Mouse (Mus musculus) liver, adult (tissue): ENCODE data around the gene Sec14l5.

Source experiments
- GATA4 ChIP-seq: IDR thresholded peaks from 2 replicates; pipeline ENCODE4 v1.6.1; 2014; ENCODE audit warnings: mild to moderate bottlenecking, low read length; ENCODE audit not compliant: insufficient replicate concordance

The Sec14l5 gene

DNA sequence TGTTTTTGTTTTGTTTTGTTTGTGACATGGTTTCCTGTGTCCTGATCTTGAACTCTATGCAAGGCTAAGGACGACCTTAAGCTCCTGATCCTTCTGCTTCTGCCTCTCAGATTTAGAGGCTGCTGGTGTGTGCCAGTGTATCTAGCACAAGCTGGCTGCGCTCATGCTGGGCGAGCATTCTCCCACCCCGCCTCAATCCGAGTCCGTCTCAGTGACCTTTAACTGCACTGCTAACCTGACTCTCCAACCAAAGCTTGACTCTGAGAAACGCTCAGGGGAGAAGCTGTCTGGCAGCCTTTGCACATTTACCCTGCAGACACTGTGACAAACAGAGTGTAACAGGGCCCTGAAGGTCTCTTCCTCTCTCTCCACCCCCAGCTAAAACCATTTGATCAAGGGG is 38.8 kb downstream of the Sec14l5 start:
- no peak for TF ChIP-seq GATA4

DNA sequence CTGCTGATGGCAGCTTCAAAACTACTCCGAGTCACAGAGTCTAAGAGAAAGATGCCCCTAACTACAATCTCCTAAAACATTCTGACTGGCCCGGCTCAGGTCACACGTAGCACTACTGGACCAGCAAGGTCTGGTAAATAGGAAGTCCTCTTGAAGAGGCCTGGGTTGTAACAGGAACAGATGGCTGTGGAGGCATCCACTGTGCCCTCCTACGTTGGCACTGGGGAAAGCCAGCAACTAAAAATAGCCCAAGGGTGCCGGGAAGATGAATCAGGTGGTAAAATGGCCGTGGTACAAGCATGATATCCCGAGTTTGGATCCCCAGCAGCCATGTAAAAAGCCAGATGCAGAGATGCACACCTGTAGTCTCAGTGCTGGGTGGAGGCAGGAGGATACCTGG is 39.3 kb downstream of the Sec14l5 start:
- no peak for TF ChIP-seq GATA4

DNA sequence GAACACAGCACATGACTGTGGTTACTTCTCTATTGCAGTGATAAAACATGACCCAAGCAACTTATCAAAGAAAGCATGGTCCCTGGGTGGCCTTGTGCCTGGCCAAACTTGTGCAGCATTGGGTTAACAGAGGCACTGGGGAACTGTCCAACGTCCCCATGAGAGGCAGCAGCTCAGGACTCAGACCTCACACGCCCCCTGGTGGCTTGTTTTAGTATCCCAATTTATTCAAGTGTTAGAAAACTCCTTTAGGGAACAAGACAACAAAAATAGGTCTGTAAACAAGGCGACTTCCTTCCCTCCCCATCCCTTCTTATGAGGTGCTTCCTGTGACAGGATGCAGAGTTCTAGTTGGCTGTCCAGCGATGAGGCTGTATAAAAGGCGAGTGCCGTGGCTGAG is 48.2 kb downstream of the Sec14l5 start:
- no peak for TF ChIP-seq GATA4

DNA sequence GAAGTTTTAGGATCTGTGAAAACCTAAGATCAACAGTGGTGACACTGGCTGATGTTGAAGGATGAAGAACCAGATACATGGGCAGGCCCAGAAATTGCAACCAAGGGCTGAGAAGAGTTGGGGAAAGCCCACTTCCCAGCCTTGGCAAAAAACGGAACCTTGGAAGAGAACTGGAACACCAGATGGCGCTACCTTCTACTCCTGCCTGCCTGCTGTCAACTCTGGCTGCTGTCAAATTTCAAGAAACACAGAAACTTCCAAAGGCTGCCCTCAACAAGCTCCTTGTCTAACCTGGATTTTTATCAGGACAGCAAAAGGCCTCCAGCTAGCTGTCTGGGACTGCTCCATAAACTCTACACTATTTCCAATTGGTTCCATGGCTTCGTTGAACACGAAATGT is 55.8 kb downstream of the Sec14l5 start:
- TF ChIP-seq GATA4, result no peak

DNA sequence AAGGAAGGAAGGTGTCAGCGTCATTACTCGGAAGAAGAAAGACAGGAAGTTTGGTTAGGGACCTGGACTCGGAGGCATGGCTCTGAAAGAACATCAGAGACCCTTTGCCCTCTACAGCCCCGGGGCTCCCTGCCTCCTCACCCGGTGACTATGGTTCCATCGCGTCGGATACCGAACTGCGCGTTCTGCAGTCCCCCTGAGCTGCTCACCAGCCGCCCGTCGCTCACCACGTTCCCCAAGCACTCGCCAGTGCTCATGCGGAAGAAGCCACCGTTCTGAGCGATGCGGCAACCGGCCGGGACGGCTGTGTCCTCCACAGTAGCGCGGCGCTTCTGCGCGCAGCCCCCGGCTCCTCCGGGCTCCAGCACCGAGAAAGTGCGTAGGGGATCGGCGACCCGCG is 56.3 kb downstream of the Sec14l5 start:
- TF ChIP-seq GATA4, result no peak

- no peak for TF ChIP-seq GATA4
These were observed 56.9 kb downstream of the Sec14l5 start, which contains the start of gene Nagpa for GRCm38 (mm10) chr16:5203668-5204433. Gene Nagpa (minus strand): TSS chr16:5204012.

DNA sequence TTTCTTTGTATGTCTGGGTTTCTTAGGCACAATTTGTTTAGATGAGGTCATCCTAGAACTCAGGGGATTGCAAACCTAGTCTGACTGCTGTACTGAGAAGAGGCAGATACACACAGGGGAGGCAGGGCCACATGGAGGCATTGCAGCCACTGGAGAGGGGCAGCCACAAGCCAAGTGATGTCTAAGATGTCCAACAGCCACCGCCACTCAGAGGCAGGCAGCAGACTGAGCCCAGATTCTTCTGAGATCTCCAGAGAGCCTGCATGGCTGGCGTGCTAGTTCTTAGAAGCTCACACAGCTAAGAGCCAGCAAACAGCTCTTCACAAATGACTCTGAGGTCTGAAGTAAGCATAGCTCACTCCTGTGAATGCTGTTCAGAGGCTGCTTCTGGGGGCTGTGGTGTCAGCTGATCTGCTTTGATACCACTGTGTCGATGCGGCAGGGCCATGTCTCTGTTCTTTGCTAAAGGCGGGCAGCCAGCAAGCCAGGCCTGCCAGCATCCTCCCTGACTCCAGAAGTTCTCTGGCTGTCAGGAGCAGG is 58.6 kb downstream of the Sec14l5 start:
- TF ChIP-seq GATA4, result no peak

GRCm38 (mm10) chr16:5206051-5206450 is 59.1 kb downstream of the Sec14l5 start:
- TF ChIP-seq GATA4, result no peak

- no peak for TF ChIP-seq GATA4
These were observed 63.5 kb downstream of the Sec14l5 start for GRCm38 (mm10) chr16:5210365-5210764.

- no peak for TF ChIP-seq GATA4
These were observed 65.2 kb downstream of the Sec14l5 start for GRCm38 (mm10) chr16:5212150-5212549.

GRCm38 (mm10) chr16:5214126-5214525 is 67.2 kb downstream of the Sec14l5 start:
- no peak for TF ChIP-seq GATA4

GRCm38 (mm10) chr16:5216686-5217085 is 69.8 kb downstream of the Sec14l5 start:
- TF ChIP-seq GATA4, result no peak

GRCm38 (mm10) chr16:5217341-5218133 is 70.6 kb downstream of the Sec14l5 start:
- no peak for TF ChIP-seq GATA4

GRCm38 (mm10) chr16:5221403-5221802 is 74.5 kb downstream of the Sec14l5 start:
- no peak for TF ChIP-seq GATA4

DNA sequence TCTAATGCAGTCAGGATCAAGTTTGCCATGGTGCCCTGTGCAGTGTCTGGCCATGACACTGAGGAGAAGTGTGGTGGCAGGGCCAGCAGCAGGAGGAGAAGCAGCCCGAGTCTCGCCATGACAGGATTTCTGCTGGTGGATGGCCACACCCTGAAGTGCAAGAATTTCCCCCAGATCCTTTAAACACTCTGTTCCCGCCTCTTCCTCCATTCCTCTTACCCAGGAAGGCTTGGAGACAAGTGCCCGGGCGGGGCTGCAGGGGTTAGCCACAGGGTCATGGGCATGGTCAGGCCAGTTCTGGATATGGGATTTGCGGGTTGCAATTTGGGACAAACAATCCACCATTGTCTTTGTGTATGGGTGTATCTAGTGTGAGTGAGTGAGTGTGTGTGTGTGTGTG is 75.2 kb downstream of the Sec14l5 start, which contains the start of gene AU021092:
Gene AU021092, minus strand, starts transcription at position 160 of the 400 bp plus-strand sequence.
- no peak for TF ChIP-seq GATA4

DNA sequence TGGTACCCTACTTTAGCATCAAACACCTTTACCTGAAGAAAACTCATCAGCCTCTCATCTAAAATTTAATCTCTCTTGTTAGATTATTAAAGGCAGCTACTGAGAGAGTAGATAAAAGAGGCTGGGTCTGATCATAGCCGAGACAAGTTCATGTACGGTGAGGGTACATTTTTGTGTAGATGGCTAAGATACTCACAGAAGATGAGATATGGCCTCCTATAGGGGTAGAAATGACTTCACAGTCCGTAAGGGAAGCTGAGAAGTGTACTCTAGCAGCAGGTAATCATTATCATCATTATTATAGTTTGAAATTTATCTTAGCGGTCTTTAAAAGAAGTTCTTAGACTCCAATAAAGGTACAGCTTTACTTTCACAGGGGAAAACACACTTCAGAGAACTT is 86.1 kb downstream of the Sec14l5 start:
- no peak for TF ChIP-seq GATA4
